Mouse (Mus musculus) ES-Bruce4 (cell line): ENCODE measurements at regions not wholly inside any gene's neighbourhood (a gene's known extent, or its start where the extent isn't known, plus 50 kb on each side); places are given as distances from the start of the nearest gene placed in this dataset.

Experiments used
- H3K27ac ChIP-seq: 2 replicates; pipeline ENCODE4 v1.5.1; 2012; ENCODE audit warnings: low read length, inconsistent platforms; ENCODE audit not compliant: insufficient read depth
- H3K27me3 ChIP-seq: 2 replicates; pipeline ENCODE4 v1.6.1; 2012; ENCODE audit warnings: mild to moderate bottlenecking, low read length, inconsistent platforms; ENCODE audit not compliant: control insufficient read depth, poor library complexity, insufficient read depth, severe bottlenecking
- H3K36me3 ChIP-seq: 2 replicates; pipeline ENCODE4 v1.6.1; 2012; ENCODE audit warnings: inconsistent platforms, mild to moderate bottlenecking, low read length, moderate library complexity; ENCODE audit not compliant: control insufficient read depth, poor library complexity, insufficient read depth, severe bottlenecking
- H3K4me1 ChIP-seq: one replicate; pipeline ENCODE4 v1.8.1; 2011; ENCODE audit warnings: low read length; ENCODE audit not compliant: control insufficient read depth, insufficient read depth
- H3K4me3 ChIP-seq: 2 replicates; pipeline ENCODE4 v1.5.1; 2011; ENCODE audit warnings: low read depth, mild to moderate bottlenecking, low read length
- H3K9ac ChIP-seq: 2 replicates; pipeline ENCODE4 v1.6.1; 2012; ENCODE audit warnings: low read depth, mild to moderate bottlenecking, inconsistent platforms; ENCODE audit not compliant: poor library complexity, severe bottlenecking
- H3K9me3 ChIP-seq: replicated peaks from 2 replicates; pipeline ENCODE4 v1.6.1; 2012; ENCODE audit warnings: mild to moderate bottlenecking, low read length, inconsistent platforms; ENCODE audit not compliant: control insufficient read depth, poor library complexity, insufficient read depth, severe bottlenecking
- CTCF ChIP-seq: IDR thresholded peaks from one replicate; pipeline ENCODE4 v1.8.1; 2011; ENCODE audit warnings: low read depth, low read length
- EP300 ChIP-seq: IDR thresholded peaks from 2 replicates; pipeline ENCODE4 v1.6.1; 2011; ENCODE audit warnings: low read depth, low read length; ENCODE audit not compliant: insufficient read depth
- POLR2A ChIP-seq: IDR thresholded peaks from one replicate; pipeline ENCODE4 v1.8.1; 2011; ENCODE audit warnings: low read length; ENCODE audit not compliant: insufficient read depth

DNA sequence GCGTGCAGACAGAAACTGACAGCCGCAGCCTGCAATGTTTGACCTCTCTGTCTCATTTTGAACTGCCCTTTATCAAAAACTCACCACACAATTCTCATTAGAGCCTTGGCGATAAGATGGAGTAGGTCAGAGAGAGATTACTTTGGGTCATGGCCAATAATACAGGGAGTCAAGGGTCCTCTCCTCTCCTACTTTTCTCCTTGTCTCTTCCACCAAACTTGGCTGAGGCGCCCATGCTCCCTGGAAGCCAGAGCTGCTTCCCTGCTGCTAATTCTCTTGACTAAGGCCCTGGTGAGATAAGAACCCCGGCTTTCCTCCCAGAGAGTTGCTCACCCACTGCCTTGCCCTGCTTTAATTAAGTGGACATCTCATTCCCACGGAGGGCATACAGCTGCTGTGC lies 355.3 kb upstream of the Smim15 start:
- TF ChIP-seq POLR2A (no peak), EP300 (no peak), CTCF (no peak)
- H3K4me3 ChIP-seq = no peak overlapping the region
- H3K9me3 ChIP-seq = no peaks in the 10 kb centered on the region
- no peak overlapping the region for H3K27ac ChIP-seq
- no peaks in the 10 kb centered on the region for H3K27me3 ChIP-seq
- no peaks in the 10 kb centered on the region for H3K4me1 ChIP-seq
- H3K9ac ChIP-seq = no peak overlapping the region
- no peaks in the 10 kb centered on the region for H3K36me3 ChIP-seq

DNA sequence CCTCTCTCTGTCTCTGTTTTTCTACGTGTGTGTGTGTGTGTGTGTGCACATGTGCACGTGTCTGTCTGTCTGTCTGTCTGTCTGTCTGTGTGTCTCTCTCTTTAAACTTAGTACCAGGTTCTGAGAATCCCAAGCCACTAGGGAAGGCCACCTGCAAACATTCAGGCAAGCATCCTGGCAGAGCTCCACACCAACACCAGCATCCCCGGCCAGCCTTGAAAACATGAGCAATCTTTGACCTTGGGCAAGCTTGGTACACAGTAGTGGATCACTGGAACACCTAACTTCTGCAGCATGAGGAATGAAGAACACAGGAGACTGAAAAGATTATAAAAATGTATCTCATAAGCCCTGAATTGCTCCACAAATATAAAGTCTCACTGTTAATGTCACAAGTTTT lies 359.0 kb upstream of the Smim15 start:
- H3K9me3 ChIP-seq = no peaks in the 10 kb centered on the region
- no peaks in the 10 kb centered on the region for H3K27me3 ChIP-seq
- no peak overlapping the region for H3K4me3 ChIP-seq
- TF ChIP-seq CTCF (no peak), POLR2A (no peak), EP300 (no peak)
- no peaks in the 10 kb centered on the region for H3K36me3 ChIP-seq
- no peak overlapping the region for H3K9ac ChIP-seq
- H3K27ac ChIP-seq = no peak overlapping the region
- H3K4me1 ChIP-seq = no peaks in the 10 kb centered on the region

DNA sequence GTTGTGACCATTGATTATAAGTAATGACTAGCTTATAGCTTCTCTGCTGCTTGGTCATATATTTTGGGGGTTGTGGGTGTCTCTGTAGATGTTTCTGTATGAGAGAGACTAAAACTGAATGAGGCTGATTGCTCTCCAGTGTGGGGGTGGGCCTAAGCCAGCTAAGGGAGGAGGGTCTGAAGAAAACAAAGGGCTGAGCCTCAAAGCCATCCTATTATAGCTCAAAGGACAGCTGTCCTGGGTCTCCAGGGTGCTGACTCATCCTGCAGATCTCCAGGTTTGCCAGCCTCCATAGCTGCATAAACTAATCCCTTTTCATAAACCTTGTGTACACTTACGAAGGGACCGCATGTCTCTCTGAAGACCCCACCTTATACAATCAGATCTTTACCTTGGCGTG lies 360.3 kb upstream of the Smim15 start:
- no peaks in the 10 kb centered on the region for H3K4me1 ChIP-seq
- H3K4me3 ChIP-seq = no peak overlapping the region
- no peak overlapping the region for H3K9ac ChIP-seq
- H3K27me3 ChIP-seq = no peaks in the 10 kb centered on the region
- no peak overlapping the region for H3K27ac ChIP-seq
- no peaks in the 10 kb centered on the region for H3K9me3 ChIP-seq
- TF ChIP-seq CTCF = no peak
- no peak for TF ChIP-seq EP300
- no peak for TF ChIP-seq POLR2A
- no peaks in the 10 kb centered on the region for H3K36me3 ChIP-seq

DNA sequence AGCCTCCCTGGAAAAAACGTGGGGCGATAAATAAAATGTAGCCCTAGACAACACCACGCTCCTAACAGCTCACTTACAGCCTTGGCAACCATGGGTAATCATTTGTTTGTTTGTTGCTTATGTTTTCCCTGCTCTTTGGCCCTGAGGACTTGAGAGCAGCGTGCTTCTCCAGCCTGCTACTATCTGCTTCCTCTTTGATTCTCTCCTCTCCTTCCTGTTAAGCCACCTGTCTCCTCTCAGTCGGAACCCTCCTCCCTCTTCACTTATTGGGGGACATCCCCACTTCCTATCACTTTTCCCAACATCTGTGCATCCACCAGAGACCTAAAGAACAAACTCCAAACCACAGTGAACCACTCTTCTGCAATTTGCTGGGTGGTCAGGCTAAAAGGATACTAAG lies 362.5 kb upstream of the Smim15 start:
- no peaks in the 10 kb centered on the region for H3K9me3 ChIP-seq
- H3K27ac ChIP-seq = no peak overlapping the region
- no peaks in the 10 kb centered on the region for H3K27me3 ChIP-seq
- H3K4me3 ChIP-seq = no peak overlapping the region
- no peaks in the 10 kb centered on the region for H3K36me3 ChIP-seq
- no peaks in the 10 kb centered on the region for H3K4me1 ChIP-seq
- TF ChIP-seq POLR2A (no peak), EP300 (no peak), CTCF (no peak)
- H3K9ac ChIP-seq = no peak overlapping the region

DNA sequence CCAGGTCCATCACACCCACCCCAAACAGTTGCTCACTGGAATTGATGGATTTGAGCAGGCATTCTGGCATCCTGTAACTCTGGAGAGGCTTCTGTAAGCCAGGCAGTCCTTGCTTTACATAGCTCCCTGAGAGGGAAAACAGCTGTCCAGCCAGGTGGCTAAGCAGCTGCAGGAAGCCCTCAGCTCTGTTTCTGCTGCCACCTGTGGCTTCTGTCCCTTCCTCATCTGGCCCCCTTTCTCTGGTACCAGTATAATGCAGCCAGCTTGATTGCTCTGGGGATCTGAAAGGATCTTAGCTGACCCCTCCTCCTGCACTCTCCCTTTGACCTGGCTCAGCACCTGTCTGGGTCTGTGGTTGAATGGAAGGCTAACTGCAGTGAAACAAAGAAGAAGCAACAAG lies 365.4 kb upstream of the Smim15 start:
- Histone ChIP-seq H3K4me3 (no peak overlapping the region), H3K9me3 (no peaks in the 10 kb centered on the region), H3K36me3 (no peaks in the 10 kb centered on the region), H3K4me1 (no peaks in the 10 kb centered on the region), H3K27ac (no peak overlapping the region), H3K9ac (no peak overlapping the region), H3K27me3 (no peaks in the 10 kb centered on the region)
- no peak for TF ChIP-seq POLR2A
- TF ChIP-seq EP300 = peak; percentile 74

DNA sequence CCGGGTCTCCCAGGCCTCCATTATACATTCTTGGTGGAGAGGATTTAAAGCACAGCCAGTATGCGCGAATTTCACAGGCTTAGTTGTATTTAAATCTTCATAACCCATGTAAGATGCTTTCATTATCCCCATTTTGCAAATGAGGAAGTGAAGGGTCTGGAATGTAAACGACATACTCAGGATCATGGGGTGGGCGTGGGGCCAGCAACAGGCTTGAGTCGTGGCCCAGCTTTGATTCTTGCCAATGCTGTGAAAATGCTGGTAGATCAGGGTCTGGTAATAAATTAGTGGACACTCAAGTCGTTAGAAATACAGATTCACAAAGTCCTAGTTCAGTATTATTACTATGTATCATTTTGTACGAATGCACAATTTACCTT lies 367.2 kb upstream of the Smim15 start:
- Histone ChIP-seq H3K27me3 (no peaks in the 10 kb centered on the region), H3K4me1 (no peaks in the 10 kb centered on the region), H3K27ac (no peak overlapping the region), H3K4me3 (no peak overlapping the region), H3K9ac (no peak overlapping the region), H3K36me3 (no peaks in the 10 kb centered on the region), H3K9me3 (no peaks in the 10 kb centered on the region)
- TF ChIP-seq CTCF = no peak
- TF ChIP-seq EP300 = no peak
- no peak for TF ChIP-seq POLR2A
